25 mouse cellular contexts compared by ENCODE assay signal in the genomic region with DNA sequence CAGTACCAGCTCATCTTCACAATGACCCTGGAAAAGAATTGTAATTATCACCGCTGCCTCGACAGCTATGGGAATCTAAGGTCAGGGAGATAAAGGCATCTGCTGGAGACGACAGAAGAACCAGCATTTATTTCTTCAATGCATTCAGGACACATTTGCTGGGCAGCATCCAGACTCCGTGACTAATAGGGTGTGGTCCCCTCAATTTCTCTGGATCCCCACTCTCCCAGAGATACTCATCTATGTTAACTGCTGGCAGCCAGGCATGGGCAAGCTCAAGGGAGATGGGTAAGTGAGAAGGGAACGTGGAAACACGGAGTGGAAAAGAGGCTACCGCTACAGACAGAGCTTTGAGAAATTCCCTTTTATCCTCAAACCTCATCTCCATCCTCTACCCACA. TPM values are rescaled to one million over a fixed set of nuclear protein-coding genes. Genes with fewer than 3 reads are reported as not detected.
DNase-seq lines count a peak whose midpoint lies in the region; ATAC-seq and TF ChIP-seq lines count a peak whose summit lies in the region.
"Had no signal": no experiment of that assay in that cellular context is flagged by ENCODE, and none has a peak within 500 bp of the region (broad histone marks: within the 10 kb centered on the region; RNA-seq: fewer than 3 reads in every experiment).

No protein-coding gene starts in this region.

- H3K27me3 ChIP-seq in limb, embryonic 10.5 days (ENCODE audit: low read depth, poor library complexity, severe bottlenecking): peaks cover 71% of the 10 kb centered on the region
- H3K27me3 ChIP-seq in midbrain, embryonic 15.5 days (replicated peaks): no peaks in the 10 kb centered on the region
- H3K27me3 ChIP-seq: embryonic facial prominence, embryonic 12.5 days; heart, embryonic 13.5 days; Patski had no signal

- DNase-seq in gastrocnemius, adult 2 months: peak; percentile 61
- no peak for DNase-seq in gastrocnemius, postnatal 10 days
- DNase-seq in 3T3-L1 (ENCODE audit: low read depth, low spot score) (peak; percentile 74), NIH3T3 (ENCODE audit: low read depth) (peak; percentile 69)
- DNase-seq in limb, embryonic 10.5 days (ENCODE audit: low spot score): no peak
- DNase-seq in left cerebral cortex, adult 18-20 months (ENCODE audit: low spot score in 2 of 2): no peak
- DNase-seq: adrenal gland, postnatal 10 days; adrenal gland, postnatal 36 days; cerebellum, adult 18-20 months; cerebellum, adult 9-10 months; cerebellum, postnatal 14 days; forebrain, postnatal 0 days; heart, adult 18-20 months; heart, postnatal 14 days; heart, postnatal 4 days had no signal

- H3K4me2 ChIP-seq in midbrain, embryonic 15.5 days: no peak overlapping the region
- H3K4me2 ChIP-seq: embryonic facial prominence, embryonic 12.5 days; embryonic facial prominence, embryonic 15.5 days; heart, embryonic 13.5 days; hindbrain, embryonic 14.5 days had no signal

- no peak for TF ChIP-seq CTCF in gastrocnemius, adult 2 months (IDR thresholded peaks at IDR 0.05)

- H3K4me1 ChIP-seq in limb, embryonic 10.5 days: peaks cover 71% of the 10 kb centered on the region
- peaks cover 12% of the 10 kb centered on the region; the same call in 1 of the 2 replicates for H3K4me1 ChIP-seq in midbrain, embryonic 15.5 days
- H3K4me1 ChIP-seq: embryonic facial prominence, embryonic 15.5 days had no signal

- no peak overlapping the region for H3K4me3 ChIP-seq in gastrocnemius, adult 2 months
- H3K4me3 ChIP-seq in limb, embryonic 10.5 days: no peak overlapping the region
- H3K4me3 ChIP-seq in midbrain, embryonic 15.5 days: no peak overlapping the region
- H3K4me3 ChIP-seq: embryonic facial prominence, embryonic 12.5 days; embryonic facial prominence, embryonic 15.5 days; heart, embryonic 13.5 days had no signal

- intact Hi-C loops in gastrocnemius, adult 2 months (cut with DNase I): no loop called here

- WGBS in limb, embryonic 10.5 days: 77% methylated on average over 7 of the region's 7 CpGs
- whole genome bisulfite sequencing in midbrain, embryonic 15.5 days: 70% methylated on average over 7 of the region's 7 CpGs

- no peak for ATAC-seq in midbrain, embryonic 15.5 days (replicated peaks)
- ATAC-seq: CD4-positive, CD25-positive, alpha-beta regulatory T cell, adult 4 months; forebrain, embryonic 14.5 days; forebrain, postnatal 0 days; hindbrain, postnatal 0 days; Patski had no signal

- H3K9ac ChIP-seq in midbrain, embryonic 15.5 days: no peak overlapping the region
- H3K9ac ChIP-seq: embryonic facial prominence, embryonic 12.5 days; embryonic facial prominence, embryonic 15.5 days; forebrain, postnatal 0 days; heart, embryonic 13.5 days; hindbrain, embryonic 14.5 days had no signal

- no peaks in the 10 kb centered on the region; the same call in 1 of the 2 replicates for H3K9me3 ChIP-seq in limb, embryonic 10.5 days (replicated peaks)
- no peaks in the 10 kb centered on the region for H3K9me3 ChIP-seq in midbrain, embryonic 15.5 days
- H3K9me3 ChIP-seq: embryonic facial prominence, embryonic 12.5 days; embryonic facial prominence, embryonic 15.5 days had no signal

- H3K27ac ChIP-seq in gastrocnemius, adult 2 months: no peak overlapping the region
- peak overlapping the region; percentile 79; the same call in 1 of the 2 replicates for H3K27ac ChIP-seq in limb, embryonic 10.5 days
- no peak overlapping the region for H3K27ac ChIP-seq in midbrain, embryonic 15.5 days
- H3K27ac ChIP-seq: embryonic facial prominence, embryonic 12.5 days; embryonic facial prominence, embryonic 15.5 days; heart, embryonic 13.5 days; hindbrain, embryonic 14.5 days; hindbrain, postnatal 0 days had no signal

- no peaks in the 10 kb centered on the region for H3K36me3 ChIP-seq in limb, embryonic 10.5 days
- H3K36me3 ChIP-seq in midbrain, embryonic 15.5 days (replicated peaks): no peaks in the 10 kb centered on the region
- H3K36me3 ChIP-seq: embryonic facial prominence, embryonic 12.5 days; embryonic facial prominence, embryonic 15.5 days; heart, embryonic 13.5 days had no signal

RNA-seq across cellular contexts. Expression of a gene that starts 34.0 kb away (rescaled TPM):
- total RNA-seq in gastrocnemius, adult 2 months (2021): 100 to 1,000 TPM in 1 of 2 experiments, 10 to 100 TPM in 1; 96.3 to 115 TPM
- total RNA-seq in gastrocnemius, postnatal 10 days (2021): 10 to 100 TPM; 54.0 to 54.2 TPM
- polyA plus RNA-seq in limb, embryonic 10.5 days (2016; fragmentation: Nextera tagmentation; extraction: Ambion mirVana): 32.4 and 34.8 TPM in 2 replicates
- total RNA-seq in left cerebral cortex, adult 18-20 months (2021): 10 to 100 TPM; 12.4 to 15.5 TPM
- polyA plus RNA-seq in midbrain, embryonic 15.5 days (2015; fragmentation: Nextera tagmentation; extraction: Ambion mirVana): 4.3 and 5.5 TPM in 2 replicates
- total RNA-seq: MEL had no signal
- polyA plus RNA-seq: CD4-positive, CD25-positive, alpha-beta regulatory T cell, adult 4 months had no signal

Comparison
In these comparisons a context has a peak if more than half of its experiments do, and no peak if none do; other contexts are left out.
1. DNase-seq: peak in gastrocnemius, adult 2 months (single experiment), 3T3-L1 (single experiment) and NIH3T3 (single experiment); none in gastrocnemius, postnatal 10 days (single experiment), limb, embryonic 10.5 days (single experiment) and left cerebral cortex, adult 18-20 months (0 of 2).